Mouse (Mus musculus): Measurements from ENCODE around the gene Med24.

The Med24 gene

DNA sequence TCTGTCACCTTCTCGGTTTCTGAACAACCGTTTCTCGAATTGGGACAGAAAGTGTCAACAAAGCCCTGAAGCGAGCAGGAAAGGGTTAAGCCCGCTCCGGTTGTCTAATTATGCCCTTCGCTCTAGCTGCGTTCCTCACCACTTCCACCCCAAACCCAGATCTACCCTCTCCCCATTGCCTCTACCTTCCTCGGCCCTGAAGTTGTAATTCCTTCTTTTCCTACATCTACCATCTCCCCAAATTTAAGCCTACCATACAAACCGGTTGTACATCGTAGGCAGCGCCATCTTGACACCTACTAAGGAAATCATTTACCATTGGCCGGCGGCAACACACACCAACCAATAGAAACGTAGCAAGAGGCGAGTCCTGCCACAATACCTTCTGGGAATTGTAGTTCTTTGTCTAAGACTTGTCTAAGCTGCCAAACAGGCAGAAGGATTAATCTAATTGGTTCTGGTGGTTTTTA, at the start of gene Med24:
Gene Med24 (minus strand): TSS at position 317 of the 470 bp plus-strand sequence.
- DNase-seq = peak; percentile 84

DNA sequence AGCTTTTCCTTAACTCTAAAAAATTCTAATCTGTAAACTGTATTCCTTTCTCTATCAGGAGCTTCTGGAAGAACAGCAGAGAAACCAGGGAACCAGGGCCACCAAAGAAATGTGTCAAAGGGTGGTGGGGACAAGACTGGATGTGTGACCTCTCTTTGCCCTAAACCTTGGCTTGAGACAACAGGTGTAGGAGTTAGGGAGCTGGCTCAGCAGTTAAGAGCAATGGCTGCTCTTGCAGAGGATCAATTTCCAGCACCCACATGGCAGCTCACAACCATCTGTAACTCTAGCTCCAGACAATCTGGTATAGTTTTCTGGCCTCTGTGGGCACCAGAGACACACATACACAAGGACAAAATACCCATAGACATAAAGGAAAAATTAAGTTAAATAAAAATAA, 48.7 kb upstream of the Med24 start:
- no peak for DNase-seq

DNA sequence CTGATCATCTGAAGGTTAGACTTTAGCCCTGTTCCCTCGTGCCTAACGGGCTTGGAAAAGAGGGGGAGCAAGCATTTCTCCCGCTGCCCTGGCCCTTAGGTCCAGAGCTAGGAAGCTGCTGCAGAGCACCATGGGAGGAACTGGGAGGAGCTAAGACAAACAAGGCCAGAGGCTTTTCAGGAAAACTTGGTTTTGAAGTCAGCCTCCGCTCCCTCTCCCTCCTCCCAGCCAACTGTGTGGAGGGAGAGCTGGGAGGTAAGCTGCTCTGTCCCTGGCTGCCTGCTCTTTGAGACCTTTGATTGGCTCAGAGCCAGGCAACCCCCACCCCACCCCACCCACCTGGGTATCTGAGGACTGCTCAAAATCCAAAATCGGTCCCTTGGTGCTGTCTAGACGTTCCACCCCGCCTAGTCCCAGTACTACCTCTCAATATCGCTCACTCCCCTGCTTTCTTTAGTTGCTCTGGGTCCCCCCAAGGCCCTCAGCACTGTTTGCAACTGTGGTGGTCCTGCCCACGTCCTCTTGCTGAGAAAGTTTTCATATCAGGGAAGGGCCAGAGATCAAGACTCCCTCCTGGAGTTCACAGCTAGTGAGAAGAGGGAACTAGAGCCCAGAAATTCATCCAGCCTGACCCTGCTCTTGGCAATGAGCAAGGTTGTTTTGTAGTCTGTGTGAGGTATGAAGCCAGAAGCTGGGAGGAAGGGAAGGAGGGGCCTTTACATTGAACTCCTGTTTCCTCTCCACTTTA, 47.8 kb upstream of the Med24 start:
- DNase-seq = peak; percentile 60

DNA sequence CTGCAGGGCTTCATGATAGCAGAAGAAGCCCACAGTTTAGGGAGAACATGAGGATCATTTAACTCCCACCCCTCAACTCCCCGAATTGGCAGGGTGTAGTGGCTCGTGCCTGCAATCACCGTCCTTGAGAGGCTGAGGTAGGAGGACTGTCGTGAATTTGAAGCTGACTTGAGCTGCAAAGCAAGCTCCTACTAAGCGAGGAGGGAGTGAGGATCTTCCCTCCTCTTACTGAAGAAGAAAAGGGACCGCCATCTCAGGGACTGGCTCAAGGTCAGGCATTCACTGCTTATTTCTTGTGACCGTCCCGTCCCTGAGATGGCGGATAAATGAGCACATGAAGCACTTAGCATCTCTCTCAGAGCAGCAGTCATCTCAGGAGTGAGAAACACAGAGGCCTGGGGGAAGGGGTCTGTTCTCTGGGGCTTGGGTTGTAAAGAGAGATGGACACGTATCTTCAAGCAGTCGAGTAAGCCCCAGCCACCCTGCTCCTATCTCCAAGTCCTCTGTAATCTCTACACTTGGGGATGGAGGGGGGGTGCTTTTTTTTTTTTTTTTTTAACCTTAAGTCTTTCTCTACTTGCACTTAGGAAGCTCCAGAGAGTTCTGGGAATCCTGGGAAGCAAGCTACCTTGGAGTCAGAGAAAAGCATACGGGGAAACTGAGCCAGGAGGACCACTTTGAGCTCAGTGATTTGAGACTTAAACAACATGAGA, 47.0 kb upstream of the Med24 start:
- no peak for DNase-seq

DNA sequence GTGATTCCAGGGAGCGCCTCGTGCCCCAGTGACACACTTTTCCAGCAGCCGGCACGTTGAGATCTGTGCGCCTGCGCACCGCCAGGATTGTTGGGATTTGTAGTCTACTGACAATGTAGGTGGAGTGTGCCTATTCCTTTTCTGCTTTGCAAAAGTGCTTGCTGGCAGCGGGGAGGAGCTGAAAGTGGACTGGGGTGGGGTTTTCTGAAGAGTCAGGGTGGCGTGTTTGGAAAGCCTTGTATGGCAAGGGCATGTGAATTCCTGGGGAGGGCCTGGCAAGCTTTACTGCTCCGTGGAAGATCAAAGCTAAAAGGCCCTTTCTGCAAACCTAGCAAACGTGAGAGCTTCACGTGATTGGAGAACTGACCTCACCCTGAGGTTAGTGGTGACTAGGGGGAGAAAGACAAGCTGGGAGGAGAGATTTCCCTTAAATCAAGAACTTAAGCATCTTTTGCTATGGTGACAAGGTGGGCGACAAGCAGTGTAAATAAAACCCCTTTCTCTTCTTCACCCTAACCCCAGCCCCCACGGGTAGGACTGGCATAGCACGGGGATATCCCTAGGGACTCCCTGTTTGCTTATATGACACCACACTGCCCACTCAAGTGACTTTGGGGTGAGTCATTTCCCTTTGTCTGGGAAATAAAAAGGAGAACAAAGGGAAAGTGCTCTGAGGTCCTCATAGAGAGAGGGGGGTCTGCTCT, 46.3 kb upstream of the Med24 start:
- peak; percentile 98 for DNase-seq

DNA sequence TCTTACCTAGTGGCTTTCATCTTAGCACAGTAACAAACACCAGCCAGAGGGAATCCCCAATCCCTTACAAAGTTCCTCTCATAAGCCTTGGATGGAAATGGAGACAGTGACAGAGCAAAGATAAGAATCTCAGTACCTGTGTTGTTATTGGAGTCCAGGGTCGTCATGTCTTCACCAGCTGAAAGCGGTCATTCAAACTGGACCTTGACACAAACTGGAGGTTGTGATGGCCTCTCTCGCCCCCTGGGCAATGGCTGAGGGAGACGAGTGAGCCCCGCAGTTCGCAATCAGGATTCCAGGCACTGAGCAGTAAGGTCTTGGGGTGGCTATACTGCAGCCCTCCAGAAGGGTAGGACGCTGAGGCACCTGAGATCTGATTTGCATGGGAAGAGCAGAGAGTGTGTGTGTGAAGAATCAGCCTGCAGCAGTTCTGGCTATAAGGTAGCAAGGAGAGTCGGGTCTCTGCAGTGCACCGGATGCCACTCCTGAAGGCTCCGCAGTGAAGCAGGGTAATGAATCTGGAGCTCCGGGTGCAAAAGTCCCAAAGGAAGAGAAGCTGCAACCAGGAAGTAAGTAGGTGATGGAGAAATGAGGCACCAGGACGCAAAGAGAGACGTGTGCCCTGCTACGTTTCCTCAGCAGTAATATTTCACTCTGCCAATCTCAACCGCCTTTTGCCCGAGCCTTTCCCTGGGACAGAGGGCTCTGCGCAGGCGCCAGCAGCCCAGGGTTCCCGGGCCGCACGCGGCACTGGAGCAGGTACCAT, 45.5 kb upstream of the Med24 start, which contains the start of gene Nr1d1:
Gene Nr1d1 (minus strand): TSS at position 752 of the 766 bp plus-strand sequence.
- no peak for DNase-seq

DNA sequence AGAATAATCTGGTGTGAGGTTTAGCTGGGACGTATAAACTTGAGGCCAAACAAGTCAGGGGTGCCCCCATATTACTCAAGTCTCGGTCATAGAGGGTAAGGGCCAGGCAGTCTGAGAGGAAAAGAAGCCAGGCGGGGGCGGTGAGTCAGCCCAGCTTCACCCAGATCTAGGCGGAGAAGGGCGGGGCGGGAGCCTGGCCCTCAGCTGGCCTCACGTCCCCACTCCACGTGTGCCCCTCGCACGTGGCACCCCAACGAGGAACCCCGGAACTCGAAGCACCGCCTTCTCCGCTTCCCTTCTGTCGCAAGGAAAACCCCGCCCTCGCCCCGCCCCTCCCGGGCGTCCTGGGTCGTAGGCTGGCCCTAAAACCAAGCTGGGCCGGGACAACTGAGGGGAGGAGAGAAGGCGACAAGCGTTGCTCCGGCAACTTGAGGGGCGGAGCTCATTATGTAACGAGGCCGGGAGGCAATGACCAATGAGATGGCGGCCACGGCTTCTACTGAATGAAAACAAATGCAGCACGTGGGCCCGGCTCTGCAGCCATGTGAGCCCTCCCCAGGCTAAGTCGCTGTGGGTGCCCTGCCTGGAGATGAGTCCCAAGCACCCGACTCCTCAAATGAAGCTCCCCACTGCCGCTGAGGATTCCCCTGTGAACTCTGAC, 44.5 kb upstream of the Med24 start:
- peak; percentile 99 for DNase-seq

DNA sequence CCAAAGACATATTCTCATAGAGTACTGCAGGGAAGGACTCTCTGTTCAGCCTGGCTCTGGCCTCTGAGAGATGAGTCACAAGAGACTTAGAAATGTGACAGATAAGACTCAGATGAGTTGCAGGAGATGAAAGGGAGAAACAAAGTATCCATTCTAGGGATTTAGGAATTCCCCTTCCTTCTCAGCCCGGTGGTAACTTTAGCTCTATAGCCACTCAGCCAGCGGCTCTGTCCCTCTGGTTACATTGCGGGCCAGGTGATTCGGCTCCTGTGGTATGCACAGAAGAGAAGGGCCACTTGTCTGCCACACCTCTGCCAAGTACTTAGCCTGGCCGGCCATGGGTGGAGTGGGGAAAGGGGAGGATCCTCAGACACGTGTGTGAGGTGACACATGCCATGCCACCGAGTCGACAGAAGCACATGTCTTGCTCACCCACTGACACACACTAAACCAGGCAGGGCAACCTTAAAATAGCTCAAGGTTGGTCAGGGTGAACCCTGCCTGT, 43.5 kb upstream of the Med24 start:
- peak; percentile 74 for DNase-seq

DNA sequence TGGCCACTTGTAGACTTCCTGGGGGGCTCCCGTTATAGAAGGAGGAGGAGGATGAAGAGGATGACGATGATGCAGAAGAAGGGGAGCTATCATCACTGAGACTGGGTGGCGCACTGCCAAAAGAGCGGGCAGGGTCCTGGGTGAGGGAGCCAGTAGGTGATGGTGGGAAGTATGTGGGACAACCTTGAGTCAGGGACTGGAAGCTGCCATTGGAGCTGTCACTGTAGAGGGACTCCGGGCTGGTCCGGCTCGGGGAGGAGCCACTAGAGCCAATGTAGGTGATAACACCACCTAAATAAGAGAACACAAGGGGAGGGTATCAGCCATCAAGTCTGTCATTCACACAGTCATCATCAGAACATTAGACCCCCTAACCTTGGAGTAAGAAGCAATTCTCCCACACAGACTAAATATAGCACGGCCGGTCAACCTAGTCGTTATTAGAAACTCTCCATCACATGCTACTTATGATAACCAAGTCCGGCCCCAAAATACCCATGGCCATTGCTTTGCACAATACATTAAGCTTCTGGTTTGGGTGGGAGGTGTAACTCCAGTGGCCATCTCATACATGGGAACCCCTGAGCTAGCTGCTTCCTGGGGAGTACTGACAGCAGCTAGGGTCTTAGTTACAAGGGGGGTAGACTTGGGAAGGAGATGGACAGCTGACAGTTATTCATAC, 42.8 kb upstream of the Med24 start:
- no peak for DNase-seq

DNA sequence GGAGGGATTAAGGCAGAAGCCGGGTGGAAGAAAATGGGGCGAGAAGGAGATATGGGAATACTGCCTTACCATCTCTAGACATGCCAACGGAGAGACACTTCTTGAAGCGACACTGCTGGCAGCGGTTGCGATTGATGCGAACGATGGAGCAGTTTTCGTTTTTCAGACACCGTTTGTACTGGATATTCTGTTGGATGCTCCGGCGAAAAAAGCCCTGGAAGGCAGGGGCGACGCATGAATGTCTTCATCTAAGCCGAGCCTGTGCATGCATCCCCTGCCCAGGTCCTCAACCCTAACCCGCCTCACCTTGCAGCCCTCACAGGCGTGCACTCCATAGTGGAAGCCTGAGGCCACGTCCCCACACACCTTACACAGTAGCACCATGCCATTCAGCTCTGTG, 41.9 kb upstream of the Med24 start:
- DNase-seq = no peak

DNA sequence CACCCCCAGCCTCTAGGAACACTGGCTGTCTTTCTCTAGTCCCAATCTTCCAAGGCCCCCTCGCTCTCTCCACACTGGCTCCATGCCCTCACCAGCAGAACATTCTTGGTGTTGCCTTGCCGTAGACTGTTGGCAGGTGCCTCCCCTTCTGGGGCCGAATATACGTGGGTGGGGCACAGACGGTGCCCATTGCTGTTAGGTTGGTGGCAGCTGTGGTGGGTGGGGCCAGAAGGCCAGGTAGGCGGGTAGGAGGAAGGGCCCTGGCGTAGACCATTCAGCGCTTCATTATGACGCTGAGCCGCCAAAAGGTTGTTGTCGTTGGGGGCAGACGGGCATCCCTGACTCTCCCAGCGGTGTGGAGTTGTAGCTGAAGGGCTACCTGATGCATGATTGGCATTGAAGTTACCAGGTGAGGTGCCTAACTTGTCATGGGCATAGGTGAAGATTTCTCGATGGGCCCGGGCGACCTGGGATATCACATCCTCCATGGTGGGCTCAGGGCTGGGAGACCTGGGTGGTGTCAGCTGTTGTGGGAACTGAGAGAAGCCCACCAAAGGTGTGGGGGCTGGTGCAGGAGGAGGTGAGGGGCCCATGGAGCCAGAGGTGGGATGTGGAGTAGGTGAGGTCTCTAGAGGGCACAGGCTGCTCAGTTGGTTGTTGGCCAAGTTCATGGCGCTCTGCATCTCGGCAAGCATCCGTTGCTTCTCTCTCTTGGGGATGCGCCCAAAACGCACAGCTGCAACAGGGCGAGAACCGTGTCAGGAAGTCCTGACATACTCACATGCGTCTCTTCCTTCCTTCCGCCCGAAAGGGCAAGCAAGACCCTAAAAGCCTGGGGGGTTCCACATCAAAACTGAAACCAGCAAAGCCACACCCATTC, 41.1 kb upstream of the Med24 start:
- no peak for DNase-seq

DNA sequence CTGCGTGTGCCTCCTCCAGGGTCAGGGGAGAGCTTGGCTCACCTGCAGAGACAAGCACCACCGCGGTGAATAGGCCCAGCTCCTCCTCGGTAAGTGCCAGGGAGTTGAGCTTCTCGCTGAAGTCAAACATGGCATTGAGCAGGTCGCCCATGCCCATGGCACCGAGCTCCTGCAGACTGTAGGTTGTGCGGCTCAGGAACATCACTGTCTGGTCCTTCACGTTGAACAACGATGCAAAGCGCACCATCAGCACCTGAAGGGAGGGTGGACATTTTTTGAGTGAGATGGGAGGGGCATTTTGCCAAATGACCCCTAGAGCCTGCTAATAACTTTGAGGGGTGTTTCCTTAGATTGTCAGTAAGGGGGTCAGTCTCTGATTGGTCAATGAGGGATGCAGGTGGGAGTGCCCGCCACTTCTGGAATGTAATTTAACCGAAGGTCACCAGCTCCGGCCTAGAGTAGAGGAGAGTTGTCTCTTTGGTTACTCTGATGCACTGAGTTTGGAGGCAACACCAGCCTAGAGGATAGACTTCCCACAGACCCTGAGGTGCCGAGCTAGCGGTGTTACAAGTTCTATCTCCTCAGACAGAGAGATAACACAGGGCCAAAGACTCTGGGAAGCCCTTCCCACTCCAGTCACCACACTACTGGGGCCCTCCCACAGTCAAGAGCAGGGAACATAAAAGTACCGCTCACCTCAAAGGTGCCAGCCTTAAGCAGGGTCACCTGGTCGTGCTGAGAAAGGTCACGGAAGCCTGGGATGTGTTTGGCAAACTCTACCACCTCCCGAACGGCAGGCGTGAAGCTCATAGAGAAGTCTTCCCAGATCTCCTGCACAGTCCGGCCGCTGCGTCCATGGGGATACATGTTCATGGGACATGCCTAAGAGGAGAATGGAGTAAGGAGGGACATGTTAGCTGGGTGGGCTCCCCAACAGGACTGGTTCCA, 40.0 kb upstream of the Med24 start:
- DNase-seq = no peak

DNA sequence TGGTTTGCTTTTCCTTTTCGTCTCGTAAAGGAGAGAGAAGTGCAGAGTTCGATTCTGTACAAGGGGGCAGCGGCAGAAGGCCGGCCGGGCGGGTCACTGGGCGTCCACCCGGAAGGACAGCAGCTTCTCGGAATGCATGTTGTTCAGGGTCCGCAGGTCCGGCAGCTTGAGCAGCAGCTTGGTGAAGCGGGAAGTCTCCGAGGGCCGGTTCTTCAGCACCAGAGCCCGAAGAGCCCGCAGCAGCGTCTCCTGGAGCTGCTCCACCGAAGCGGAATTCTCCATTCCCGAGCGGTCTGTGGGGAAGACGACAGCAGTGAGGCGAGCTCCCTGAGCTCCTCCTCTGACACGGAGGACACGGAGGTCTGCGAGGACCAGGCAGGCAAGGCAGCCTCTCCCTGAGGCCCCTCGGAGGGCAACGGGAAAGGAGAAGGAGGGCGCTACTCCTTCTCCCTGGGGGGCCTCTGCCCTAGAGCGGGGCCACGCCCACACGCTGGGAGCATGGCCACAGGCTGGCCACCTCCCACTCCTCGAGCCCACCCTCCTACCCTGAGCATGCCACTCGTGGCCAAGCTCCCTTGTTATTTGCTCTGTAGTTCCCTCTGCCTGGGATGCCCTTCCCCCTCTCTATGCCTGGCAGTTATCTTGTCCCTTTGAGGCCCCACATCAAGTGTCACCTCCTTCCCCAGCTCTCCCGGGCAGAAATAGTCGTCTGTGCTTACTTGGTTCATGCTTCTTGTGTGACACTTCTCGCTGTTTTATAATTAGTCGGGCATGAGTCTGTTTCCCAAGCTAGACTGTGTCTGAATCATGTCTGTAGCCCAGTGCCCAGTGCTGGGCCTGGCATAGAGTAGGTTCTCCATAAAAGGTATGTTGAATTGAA, 39.1 kb upstream of the Med24 start:
- no peak for DNase-seq

DNA sequence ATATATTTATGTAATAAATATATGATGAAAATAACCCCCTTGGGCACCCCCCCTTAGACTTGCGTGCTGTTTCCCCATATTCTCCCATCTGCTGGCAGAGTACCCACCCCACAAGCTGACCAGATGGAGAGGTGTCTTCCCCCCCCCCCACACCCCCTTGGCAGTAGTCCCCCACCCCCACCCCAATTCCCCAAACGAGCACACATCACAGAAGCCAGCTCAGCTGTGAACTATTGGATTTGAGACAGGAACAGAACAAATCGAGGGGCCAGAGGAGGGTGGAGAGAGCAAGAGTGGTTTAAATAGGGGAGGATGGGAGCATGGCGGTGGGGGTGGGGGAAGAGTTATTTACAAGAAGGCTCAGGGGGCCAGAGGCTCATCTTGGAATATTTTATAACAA, 38.5 kb upstream of the Med24 start:
- DNase-seq = no peak

DNA sequence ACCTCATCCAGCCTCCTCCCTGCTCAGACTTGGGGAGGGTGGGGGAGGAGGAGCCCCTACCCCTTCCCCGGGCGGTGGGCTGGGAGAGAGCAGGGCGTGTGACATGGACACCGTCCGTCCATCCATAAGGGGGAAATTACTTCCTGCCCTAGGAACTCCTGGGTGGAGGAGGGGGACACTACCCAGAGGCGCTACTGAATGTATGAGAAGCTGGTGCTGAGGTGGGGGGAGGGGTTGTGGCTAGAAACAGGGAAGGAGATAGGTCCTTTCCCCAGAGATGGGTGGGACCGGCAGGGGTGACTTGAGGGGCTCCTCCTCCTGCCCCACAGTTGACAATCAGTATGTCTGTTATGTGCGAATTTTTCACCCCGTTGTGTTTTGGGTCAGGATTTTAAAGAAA, 38.0 kb upstream of the Med24 start:
- DNase-seq = no peak

DNA sequence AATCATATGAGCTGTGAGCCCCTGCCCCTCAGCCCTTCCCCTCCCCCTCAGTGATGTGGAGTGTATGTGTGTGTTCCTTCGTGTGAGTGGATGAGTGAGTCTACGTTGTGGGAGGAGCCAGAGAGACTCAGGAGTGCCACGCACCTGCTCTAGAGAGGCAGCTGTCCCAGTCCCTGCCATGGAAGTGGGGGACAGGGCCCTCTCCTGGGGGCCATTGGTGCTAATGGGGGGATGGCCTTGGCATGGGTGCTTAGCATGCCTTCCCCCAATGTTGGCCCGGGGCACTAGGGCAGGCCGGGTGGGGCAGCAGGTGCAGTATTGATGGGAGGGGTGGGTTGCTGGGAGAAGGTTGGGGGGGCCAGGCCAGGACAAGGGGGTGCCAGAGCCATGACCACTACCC, 37.6 kb upstream of the Med24 start:
- DNase-seq = no peak

DNA sequence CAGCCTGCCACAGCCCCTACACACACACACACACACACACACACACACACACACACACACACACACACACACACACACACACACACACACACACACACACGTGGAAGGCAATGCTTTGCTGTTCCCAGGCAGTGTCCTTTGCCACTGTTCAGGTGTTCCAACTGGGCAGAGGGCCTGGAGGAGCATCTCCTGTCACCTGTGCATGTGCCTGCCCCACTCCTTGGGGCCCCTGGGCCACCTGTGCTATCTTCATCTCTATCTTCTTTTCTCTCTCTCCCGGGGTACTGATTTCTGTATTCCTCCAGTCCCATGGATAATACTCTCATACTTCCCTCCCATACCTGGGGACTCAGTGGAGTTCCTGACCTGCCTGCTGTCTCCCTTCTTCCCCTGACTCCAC, 37.1 kb upstream of the Med24 start:
- no peak for DNase-seq
